Mouse (Mus musculus) cerebellum, adult 2 months (tissue): ENCODE measurements around the gene Foxa3. TPM values are rescaled to one million over a fixed set of nuclear protein-coding genes. Genes with fewer than 3 reads are reported as not detected.
A peak's percentile ranks its signal among the peaks of the same experiment; 100 is the strongest.

ENCODE experiments used
- DNase-seq, 2 experiments: peaks; one replicate each; pipeline ENCODE4 v3.0.0; 2021
- H3K27ac ChIP-seq: fragments of 200-500 bp; 2 replicates; pipeline ENCODE4 v1.5.1; 2012; ENCODE audit warnings: low read length, control low read depth, inconsistent platforms; ENCODE audit not compliant: insufficient read depth
- H3K27me3 ChIP-seq: fragments of 200-500 bp; 2 replicates; pipeline ENCODE4 v1.6.1; 2012; ENCODE audit warnings: inconsistent platforms, mild to moderate bottlenecking, low read length, moderate library complexity; ENCODE audit not compliant: control insufficient read depth, insufficient read depth
- H3K4me1 ChIP-seq: fragments of 200-500 bp; 2 replicates; pipeline ENCODE4 v1.6.1; 2011; ENCODE audit warnings: low read length; ENCODE audit not compliant: control insufficient read depth, insufficient read depth
- H3K4me3 ChIP-seq: fragments of 200-500 bp; replicated peaks from 2 replicates; pipeline ENCODE3; 2011; ENCODE audit warnings: mild to moderate bottlenecking, low read depth, low read length, control low read depth; ENCODE audit not compliant: insufficient read depth
- CTCF ChIP-seq: fragments of 200-500 bp; IDR thresholded peaks from 2 replicates; pipeline ENCODE4 v1.5.1; 2011; ENCODE audit warnings: low read depth, mild to moderate bottlenecking, control low read depth, low read length, moderate library complexity, borderline replicate concordance; ENCODE audit not compliant: insufficient read depth
- POLR2A ChIP-seq: fragments of 200-500 bp; IDR thresholded peaks from 2 replicates; pipeline ENCODE4 v1.6.1; 2011; ENCODE audit warnings: low read length, control low read depth, borderline replicate concordance; ENCODE audit not compliant: insufficient read depth
- WGBS: fragments of 180-500 bp; shearing (Covaris S2); methylation state at CpG from one replicate; pipeline ENCODE4 v1.1.7; 2018; 5-methylcytosine and 5-hydroxymethylcytosine counted together
- polyA plus RNA-seq: library from polyadenylated mRNA; depleted of rRNA; stranded (reverse); fragments of >200 nt; gene quantifications from 2 replicates; pipeline ENCODE4 v1.2.3, GENCODE M21; 2012

Gene Foxa3
- polyA plus RNA-seq, 1 experiment: not detected

- Histone ChIP-seq H3K27me3 (no peaks in the 10 kb centered on the region), H3K4me1 (no peaks in the 10 kb centered on the region), H3K27ac (peak overlapping the region; percentile 68), H3K4me3 (peak overlapping the region; percentile 53)
- peak; percentile 44 to 57 for DNase-seq
- TF ChIP-seq CTCF: no peak
- TF ChIP-seq POLR2A: no peak
- WGBS: 2% methylated on average over 29 of the region's 31 CpGs
These were observed 11.2 kb downstream of the Foxa3 start for GRCm38 (mm10) chr7:19012025-19012621.

- 79% methylated on average over 7 of the region's 7 CpGs for WGBS
- DNase-seq: peak in 1 of 2 experiments; percentile 16
- TF ChIP-seq CTCF: no peak
- TF ChIP-seq POLR2A: no peak
These were observed 12.8 kb downstream of the Foxa3 start for GRCm38 (mm10) chr7:19010581-19010980.

GRCm38 (mm10) chr7:19007026-19007977 is 16.0 kb downstream of the Foxa3 start:
- Histone ChIP-seq H3K27me3 (no peaks in the 10 kb centered on the region), H3K4me1 (peaks cover 12% of the 10 kb centered on the region), H3K4me3 (no peak overlapping the region), H3K27ac (no peak overlapping the region)
- 81% methylated on average over 13 of the region's 13 CpGs for WGBS
- DNase-seq: peak; percentile 20 to 24
- TF ChIP-seq CTCF (no peak), POLR2A (no peak)

More at GRCm38 (mm10) chr7:19010581-19010980, 12.8 kb downstream of the Foxa3 start:
- no peaks in the 10 kb centered on the region for H3K27me3 ChIP-seq
- no peak overlapping the region for H3K27ac ChIP-seq
- H3K4me3 ChIP-seq: no peak overlapping the region
- H3K4me1 ChIP-seq: peaks cover 5% of the 10 kb centered on the region

GRCm38 (mm10) chr7:19006476-19006875 is 16.9 kb downstream of the Foxa3 start:
- H3K4me3 ChIP-seq: no peak overlapping the region
- H3K27ac ChIP-seq: no peak overlapping the region
- WGBS: 5% methylated on average over 12 of the region's 12 CpGs
- no peaks in the 10 kb centered on the region for H3K27me3 ChIP-seq
- peak; percentile 83 to 85 for DNase-seq
- H3K4me1 ChIP-seq: peaks cover 12% of the 10 kb centered on the region
- TF ChIP-seq POLR2A (no peak), CTCF (peak; percentile 98)

- peak; percentile 37 to 50 for DNase-seq
- H3K27ac ChIP-seq: no peak overlapping the region
- no peak overlapping the region for H3K4me3 ChIP-seq
- TF ChIP-seq CTCF (no peak), POLR2A (no peak)
- WGBS: 41% methylated on average over 34 of the region's 34 CpGs
- H3K27me3 ChIP-seq: no peaks in the 10 kb centered on the region
- H3K4me1 ChIP-seq: peaks cover 12% of the 10 kb centered on the region
These were observed 17.8 kb downstream of the Foxa3 start for GRCm38 (mm10) chr7:19005417-19006121.

- Histone ChIP-seq H3K27me3 (no peaks in the 10 kb centered on the region), H3K4me1 (peaks cover 12% of the 10 kb centered on the region), H3K4me3 (peak overlapping the region; percentile 55), H3K27ac (peak overlapping the region; percentile 35)
- WGBS: under 1% methylated on average over 34 of the region's 34 CpGs
- DNase-seq: peak in 1 of 2 experiments; percentile 58
- TF ChIP-seq CTCF: no peak
- TF ChIP-seq POLR2A: no peak
These were observed 18.7 kb downstream of the Foxa3 start for GRCm38 (mm10) chr7:19004631-19005079.

- peak within 1 kb of the TSS; percentile 79 for H3K4me3 ChIP-seq
- peak; percentile 95 to 98 for DNase-seq
- peak within 1 kb of the TSS; percentile 78 for H3K27ac ChIP-seq
- TF ChIP-seq POLR2A: peak; percentile 76
- TF ChIP-seq CTCF: no peak
- WGBS: 2% methylated on average over 88 of the region's 90 CpGs
- no peaks in the 10 kb centered on the region for H3K27me3 ChIP-seq
- H3K4me1 ChIP-seq: peaks cover 14% of the 10 kb centered on the region
These were observed 19.3 kb downstream of the Foxa3 start, which contains the start of gene Irf2bp1 for GRCm38 (mm10) chr7:19003902-19004630. Gene Irf2bp1 (plus strand): TSS chr7:19004044.
